Mouse (Mus musculus) liver, embryonic 14.5 days (tissue): ENCODE results near the gene Micu1.

Source experiments
- CTCF ChIP-seq: IDR thresholded peaks from 2 replicates; pipeline ENCODE4 v1.5.1; 2016; ENCODE audit warnings: antibody characterized with exemption, low read depth, control low read depth
- EP300 ChIP-seq: IDR thresholded peaks from 2 replicates; pipeline ENCODE4 v1.6.1; 2016; ENCODE audit warnings: antibody characterized with exemption, low read depth

DNA sequence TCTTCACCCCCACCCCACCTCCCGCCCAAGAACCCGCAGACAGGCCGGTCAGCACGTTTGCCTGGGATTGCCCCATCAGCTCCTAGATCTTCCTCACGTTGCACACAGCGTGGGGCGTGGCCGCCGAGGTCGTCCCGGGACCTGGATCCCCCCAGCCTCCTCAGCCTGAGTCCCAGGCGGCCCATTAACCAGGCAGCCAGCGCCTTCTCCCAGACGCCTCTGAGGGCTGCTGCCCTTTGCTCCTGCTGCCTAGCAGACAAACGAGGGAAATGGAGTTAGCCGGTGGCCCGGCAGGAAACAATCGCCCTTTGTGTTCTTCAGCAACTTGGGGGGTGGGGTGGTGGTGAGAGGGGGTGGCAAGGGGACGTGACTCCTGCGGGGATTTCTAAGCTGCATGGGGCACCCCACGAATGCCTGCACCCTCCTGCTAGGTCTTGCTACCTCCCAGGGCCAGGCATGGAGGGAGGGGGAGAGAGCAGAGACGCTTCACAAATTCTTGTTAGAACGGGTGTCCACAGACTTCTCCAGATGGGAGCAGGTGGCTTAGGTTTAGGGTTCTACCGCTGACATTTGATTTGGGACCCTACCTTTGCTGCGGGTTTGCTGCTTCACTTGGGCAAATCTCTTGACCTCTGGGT, 209.4 kb downstream of the Micu1 start:
- no peak for TF ChIP-seq CTCF
- no peak for TF ChIP-seq EP300
